Mouse (Mus musculus) embryo, embryonic 11 days (tissue): Measurements from ENCODE around the gene Sh3d19.

Experiments used
- DNase-seq: peaks from one replicate; pipeline ENCODE4 v3.0.0-alpha.2; 2015

The Sh3d19 gene

GRCm38 (mm10) chr3:85970742-85971598, at the start of gene Sh3d19:
Gene Sh3d19, plus strand, starts transcription at chr3:85971109.
- DNase-seq, result peak; percentile 89

GRCm38 (mm10) chr3:85922331-85922730, 48.6 kb upstream of the Sh3d19 start:
- no peak for DNase-seq

GRCm38 (mm10) chr3:85923343-85923742, 47.6 kb upstream of the Sh3d19 start:
- no peak for DNase-seq

GRCm38 (mm10) chr3:85923954-85924945, 46.7 kb upstream of the Sh3d19 start:
- DNase-seq, result peak; percentile 87

GRCm38 (mm10) chr3:85927296-85927695, 43.6 kb upstream of the Sh3d19 start:
- peak; percentile 32 for DNase-seq

GRCm38 (mm10) chr3:85928140-85928611, 42.7 kb upstream of the Sh3d19 start:
- no peak for DNase-seq

GRCm38 (mm10) chr3:85929711-85930110, 41.2 kb upstream of the Sh3d19 start:
- no peak for DNase-seq

- DNase-seq, result no peak
Measured at GRCm38 (mm10) chr3:85930671-85931255, 40.1 kb upstream of the Sh3d19 start.

GRCm38 (mm10) chr3:85931859-85932258, 39.0 kb upstream of the Sh3d19 start:
- DNase-seq, result no peak

GRCm38 (mm10) chr3:85933586-85933985, 37.3 kb upstream of the Sh3d19 start:
- DNase-seq, result no peak

- no peak for DNase-seq
Measured at GRCm38 (mm10) chr3:85950914-85951313, 20.0 kb upstream of the Sh3d19 start.

GRCm38 (mm10) chr3:85952696-85953283, 18.1 kb upstream of the Sh3d19 start:
- no peak for DNase-seq

GRCm38 (mm10) chr3:85955269-85955668, 15.6 kb upstream of the Sh3d19 start:
- no peak for DNase-seq

- DNase-seq, result no peak
Measured at GRCm38 (mm10) chr3:85955704-85956103, 15.2 kb upstream of the Sh3d19 start.

GRCm38 (mm10) chr3:85959669-85960068, 11.2 kb upstream of the Sh3d19 start:
- DNase-seq, result no peak

- DNase-seq, result peak; percentile 44
Measured at GRCm38 (mm10) chr3:85961134-85961533, 9.8 kb upstream of the Sh3d19 start.

- no peak for DNase-seq
Measured at GRCm38 (mm10) chr3:85965479-85965878, 5.4 kb upstream of the Sh3d19 start.

GRCm38 (mm10) chr3:85969040-85969439, 1.9 kb upstream of the Sh3d19 start:
- DNase-seq, result no peak

- DNase-seq, result peak; percentile 48
Measured at GRCm38 (mm10) chr3:85971599-85971975, 678 bp downstream of the Sh3d19 start.

GRCm38 (mm10) chr3:85973376-85974140, 2.6 kb downstream of the Sh3d19 start:
- no peak for DNase-seq

GRCm38 (mm10) chr3:85974451-85974850, 3.5 kb downstream of the Sh3d19 start:
- DNase-seq, result no peak

- no peak for DNase-seq
Measured at GRCm38 (mm10) chr3:85980036-85980435, 9.1 kb downstream of the Sh3d19 start.
